Mouse (Mus musculus): ENCODE data around the gene Gm28635. TPM values are rescaled to one million over a fixed set of nuclear protein-coding genes. Genes with fewer than 3 reads are reported as not detected.
A peak's percentile ranks its signal among the peaks of the same experiment; 100 is the strongest.
"Not testable (repeated sequence)": the region's sequence is repeated elsewhere in the genome, so short reads cannot be mapped to it uniquely, and the experiment has no call there.

Gene Gm28635
- polyA plus RNA-seq, 1 experiment from 2014 or later: not detected

DNA sequence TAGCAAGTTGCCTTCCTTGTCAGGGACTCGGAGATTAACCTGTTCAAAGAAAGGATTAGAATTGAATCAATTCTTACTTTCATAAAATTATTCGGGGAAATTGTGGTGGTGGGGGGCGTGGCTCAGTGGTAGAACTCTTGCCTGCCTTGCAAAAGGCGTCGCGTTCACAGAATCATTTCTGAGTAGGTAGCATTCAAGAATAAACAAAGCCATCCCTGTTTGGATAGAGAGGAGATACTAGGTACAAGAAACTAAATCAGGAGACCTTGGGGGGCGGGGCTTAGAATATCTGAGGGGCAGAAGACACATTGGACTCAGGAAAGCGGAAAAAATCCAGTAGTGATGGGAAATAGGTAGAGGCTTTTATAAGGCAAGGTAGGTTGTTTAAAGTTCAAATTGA lies 1.2 kb upstream of the Gm28635 start, which contains the start of gene Tmx2:
Gene Tmx2 (minus strand): TSS at position 125 of the 400 bp plus-strand sequence.
- peaks cover 34% of the 10 kb centered on the region for H3K36me3 ChIP-seq
- peak within 1 kb of the TSS; percentile 99 for H3K4me3 ChIP-seq
- peak within 1 kb of the TSS; percentile 97 for H3K9ac ChIP-seq
- no peak for ATAC-seq (ENCODE audit: extremely low read depth, insufficient number of reproducible peaks, low FRiP score, low TSS enrichment)
- H3K4me1 ChIP-seq: peaks cover 33% of the 10 kb centered on the region
- peak within 1 kb of the TSS; percentile 86 for H3K4me2 ChIP-seq
- WGBS: 13% methylated on average over 8 of the region's 8 CpGs
- no peaks in the 10 kb centered on the region for H3K27me3 ChIP-seq (replicated peaks)
- no peaks in the 10 kb centered on the region for H3K9me3 ChIP-seq
- H3K27ac ChIP-seq (replicated peaks): peak within 1 kb of the TSS; percentile 77

DNA sequence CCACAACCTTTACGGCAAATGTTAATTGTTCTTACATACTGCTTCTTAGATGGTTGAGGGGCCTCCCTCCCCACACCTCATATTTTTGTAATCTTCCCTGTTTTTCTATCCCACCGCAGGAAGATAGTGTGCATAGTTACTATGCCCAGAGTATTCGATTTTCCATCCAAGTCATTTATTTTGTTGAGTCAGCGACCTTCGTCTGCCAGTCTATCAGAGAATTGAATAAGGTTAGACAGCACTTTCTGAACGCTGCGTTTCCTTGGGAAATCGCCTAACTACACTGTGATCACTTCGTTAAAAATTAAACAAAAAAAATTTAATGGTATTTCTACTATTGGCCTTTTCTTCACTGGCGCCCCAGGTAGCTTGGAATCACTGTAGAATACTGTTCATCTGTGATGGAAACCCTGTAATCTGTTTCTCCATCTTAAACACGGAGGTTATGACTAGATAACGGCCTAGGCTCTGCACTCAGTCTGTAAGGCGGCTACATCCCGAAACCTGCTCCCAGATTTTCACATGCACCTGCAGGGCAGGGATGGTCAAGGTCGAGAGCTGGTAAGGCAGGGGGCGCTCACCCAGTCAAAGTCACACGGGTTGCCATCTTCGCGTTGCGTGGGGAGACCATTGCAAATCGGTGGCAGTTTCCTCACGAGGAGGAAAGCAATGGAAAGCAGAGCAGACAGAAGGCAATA lies 422 bp downstream of the Gm28635 start:
- Histone ChIP-seq H3K27ac (replicated peaks) (peak overlapping the region; percentile 65), H3K4me2 (peak overlapping the region; percentile 81), H3K27me3 (replicated peaks) (no peaks in the 10 kb centered on the region), H3K9me3 (no peaks in the 10 kb centered on the region), H3K4me3 (peak overlapping the region; percentile 99), H3K4me1 (peaks cover 25% of the 10 kb centered on the region), H3K36me3 (peaks cover 49% of the 10 kb centered on the region), H3K9ac (peak overlapping the region; percentile 84)
- WGBS: 8% methylated on average over 22 of the region's 22 CpGs
- peak; percentile 7; the same call in 1 of the 2 replicates for ATAC-seq (ENCODE audit: extremely low read depth, insufficient number of reproducible peaks, low FRiP score, low TSS enrichment)

DNA sequence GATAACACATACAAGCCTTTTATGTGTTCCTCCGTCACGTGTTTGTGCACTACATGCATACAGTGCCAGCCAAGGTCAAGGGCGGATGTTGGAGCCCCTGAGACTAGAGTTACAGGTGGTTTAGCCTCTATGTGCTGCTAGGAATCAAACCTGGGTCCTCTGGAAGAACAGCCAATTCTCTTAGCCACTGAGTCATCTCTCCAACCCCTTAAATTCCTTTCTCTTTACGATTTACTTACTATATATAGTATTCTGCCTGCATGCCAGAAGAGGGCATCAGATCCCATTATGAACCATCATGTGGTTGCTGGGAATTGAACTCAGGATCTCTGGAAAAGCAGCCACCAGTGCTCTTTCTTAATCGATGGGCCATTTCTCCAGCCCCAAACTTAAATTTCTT lies 6.3 kb downstream of the Gm28635 start:
- Histone ChIP-seq H3K4me2 (peak overlapping the region; percentile 81; the same call in 1 of the 2 replicates), H3K27ac (replicated peaks) (peak overlapping the region; percentile 95; the same call in 1 of the 2 replicates), H3K4me1 (peaks cover 29% of the 10 kb centered on the region), H3K36me3 (peaks cover 57% of the 10 kb centered on the region)
- H3K4me3 ChIP-seq; H3K9me3 ChIP-seq; ATAC-seq (ENCODE audit: extremely low read depth, insufficient number of reproducible peaks, low FRiP score, low TSS enrichment); H3K9ac ChIP-seq; H3K27me3 ChIP-seq (replicated peaks): not testable (repeated sequence)
- WGBS: 63% methylated on average over 4 of the region's 5 CpGs

DNA sequence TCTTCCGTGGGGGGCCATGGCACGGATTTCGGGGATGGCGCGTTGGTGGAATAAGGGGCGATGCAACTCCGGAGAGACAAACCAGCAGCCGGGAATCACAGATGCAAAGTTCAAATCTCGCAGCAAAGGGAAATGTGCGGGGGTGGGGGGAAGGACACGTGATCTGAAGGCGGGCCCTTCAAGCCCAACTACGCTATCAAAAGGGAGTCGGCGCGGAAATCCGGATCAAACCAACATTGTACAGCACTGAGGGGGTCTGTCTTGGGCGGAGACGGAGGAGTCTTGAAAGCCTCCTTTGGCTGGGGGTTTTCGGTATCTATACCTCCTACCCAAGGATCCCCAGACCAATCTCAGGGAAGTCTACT lies 7.3 kb downstream of the Gm28635 start, which contains the start of gene Selenoh:
Gene Selenoh (minus strand): TSS at position 202 of the 365 bp plus-strand sequence.
- Histone ChIP-seq H3K4me2 (peak within 1 kb of the TSS; percentile 81), H3K36me3 (peaks cover 49% of the 10 kb centered on the region), H3K27ac (replicated peaks) (peak within 1 kb of the TSS; percentile 95), H3K27me3 (replicated peaks) (no peaks in the 10 kb centered on the region), H3K4me3 (peak within 1 kb of the TSS; percentile 96), H3K4me1 (peaks cover 22% of the 10 kb centered on the region), H3K9ac (peak within 1 kb of the TSS; percentile 98), H3K9me3 (no peaks in the 10 kb centered on the region)
- under 1% methylated on average over 20 of the region's 20 CpGs for WGBS
- peak; percentile 81 for ATAC-seq (ENCODE audit: extremely low read depth, insufficient number of reproducible peaks, low FRiP score, low TSS enrichment)

DNA sequence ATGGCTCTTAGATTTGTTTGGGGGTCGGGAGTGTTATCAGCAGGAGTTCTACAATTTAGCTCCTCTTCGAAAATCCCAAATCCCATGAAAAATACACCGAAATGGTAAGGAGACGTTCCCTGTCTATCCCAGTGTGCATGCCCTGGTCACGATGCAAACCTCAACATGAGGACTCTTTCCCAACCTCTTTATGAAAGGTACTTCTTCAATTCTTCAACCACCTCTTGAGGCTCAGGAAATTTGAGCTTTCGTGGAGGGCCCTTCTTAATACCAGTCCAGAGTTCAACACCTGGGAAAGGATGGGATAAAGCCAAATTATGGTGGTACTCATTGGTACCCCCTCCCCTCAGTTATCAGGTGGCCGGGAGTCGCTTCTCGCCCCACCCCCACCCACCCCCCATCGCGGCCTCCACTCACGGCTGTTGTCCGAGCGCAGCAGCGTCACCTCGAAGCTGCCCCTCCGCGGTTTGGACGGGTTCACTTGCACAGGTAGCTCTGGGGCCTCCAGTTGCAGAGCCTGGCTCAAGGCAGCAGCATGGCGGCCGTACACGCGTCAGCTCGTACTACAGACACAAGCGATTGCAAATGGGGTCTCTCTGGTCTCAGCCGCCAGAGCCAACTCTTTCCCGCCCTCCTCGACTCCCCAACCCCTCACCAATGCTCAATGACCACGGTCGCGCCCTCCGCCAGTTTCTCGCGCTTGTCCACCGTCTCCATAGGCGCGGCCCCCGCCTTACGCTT lies 7.8 kb downstream of the Gm28635 start:
- H3K4me2 ChIP-seq: peak overlapping the region; percentile 81
- H3K4me3 ChIP-seq: peak overlapping the region; percentile 96
- WGBS: 3% methylated on average over 39 of the region's 39 CpGs
- H3K36me3 ChIP-seq: peaks cover 43% of the 10 kb centered on the region
- H3K27ac ChIP-seq (replicated peaks): peak overlapping the region; percentile 95
- peaks cover 22% of the 10 kb centered on the region for H3K4me1 ChIP-seq
- H3K27me3 ChIP-seq (replicated peaks): no peaks in the 10 kb centered on the region
- ATAC-seq (ENCODE audit: extremely low read depth, insufficient number of reproducible peaks, low FRiP score, low TSS enrichment): peak; percentile 28; the same call in 1 of the 2 replicates
- peak overlapping the region; percentile 98 for H3K9ac ChIP-seq
- H3K9me3 ChIP-seq: no peaks in the 10 kb centered on the region

DNA sequence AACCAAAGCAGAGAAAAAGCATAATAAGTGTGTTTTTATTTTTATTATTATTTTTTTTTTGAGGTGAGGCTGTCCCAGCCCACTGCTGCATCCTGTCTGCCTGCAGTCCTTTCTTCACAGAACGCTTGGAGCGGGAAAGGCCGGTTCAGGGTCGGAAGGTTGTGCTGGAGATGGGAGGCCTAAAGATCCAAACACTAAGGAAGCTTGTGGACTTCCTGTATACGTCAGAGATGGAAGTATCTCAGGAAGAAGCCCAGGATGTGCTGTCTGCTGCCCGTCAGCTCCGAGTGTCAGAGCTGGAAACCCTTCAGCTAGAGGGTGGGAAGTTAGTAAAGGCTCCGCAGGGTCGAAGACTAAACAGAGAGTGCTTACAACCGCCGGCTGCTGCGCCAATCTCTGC lies 11.8 kb downstream of the Gm28635 start:
- no peaks in the 10 kb centered on the region for H3K9me3 ChIP-seq
- peak overlapping the region; percentile 73 for H3K27ac ChIP-seq (replicated peaks)
- H3K9ac ChIP-seq: 0 out of 2 replicates have a peak overlapping the region, but pooled peaks have one; percentile 44
- H3K4me2 ChIP-seq: 0 out of 2 replicates have a peak overlapping the region, but pooled peaks have one; percentile 18
- WGBS: 53% methylated on average over 12 of the region's 12 CpGs
- H3K4me3 ChIP-seq: no peak overlapping the region
- no peaks in the 10 kb centered on the region for H3K27me3 ChIP-seq (replicated peaks)
- peaks cover 17% of the 10 kb centered on the region for H3K36me3 ChIP-seq
- peaks cover 17% of the 10 kb centered on the region for H3K4me1 ChIP-seq
- ATAC-seq (ENCODE audit: extremely low read depth, insufficient number of reproducible peaks, low FRiP score, low TSS enrichment): no peak

DNA sequence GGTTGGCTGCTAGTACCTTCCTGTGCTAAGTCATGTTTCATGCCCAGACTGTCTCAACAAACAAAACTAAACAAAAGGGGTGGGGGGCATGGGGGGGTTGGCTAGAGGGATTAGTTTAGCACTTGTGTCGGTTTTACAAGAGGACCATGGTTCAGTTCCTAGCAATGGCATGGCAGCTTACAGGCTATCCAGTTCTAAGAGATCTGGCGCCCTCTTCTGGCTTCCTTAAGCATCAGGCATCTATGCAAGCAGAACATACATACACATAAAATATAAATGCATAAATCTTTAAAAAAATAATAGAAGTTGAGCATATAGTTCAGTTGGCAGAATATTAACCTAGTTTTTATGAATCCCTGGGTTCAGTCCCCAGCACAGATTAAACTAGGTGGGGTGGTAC lies 15.0 kb downstream of the Gm28635 start:
- Histone ChIP-seq H3K9ac (no peak overlapping the region), H3K27me3 (replicated peaks) (no peaks in the 10 kb centered on the region), H3K4me2 (no peak overlapping the region), H3K4me1 (peaks cover 4% of the 10 kb centered on the region; the same call in 1 of the 2 replicates), H3K9me3 (no peaks in the 10 kb centered on the region), H3K27ac (replicated peaks) (no peak overlapping the region), H3K36me3 (peaks cover 3% of the 10 kb centered on the region; the same call in 1 of the 2 replicates), H3K4me3 (no peak overlapping the region)
- no peak for ATAC-seq (ENCODE audit: extremely low read depth, insufficient number of reproducible peaks, low FRiP score, low TSS enrichment)
- 26% methylated on average over 2 of the region's 2 CpGs for WGBS

DNA sequence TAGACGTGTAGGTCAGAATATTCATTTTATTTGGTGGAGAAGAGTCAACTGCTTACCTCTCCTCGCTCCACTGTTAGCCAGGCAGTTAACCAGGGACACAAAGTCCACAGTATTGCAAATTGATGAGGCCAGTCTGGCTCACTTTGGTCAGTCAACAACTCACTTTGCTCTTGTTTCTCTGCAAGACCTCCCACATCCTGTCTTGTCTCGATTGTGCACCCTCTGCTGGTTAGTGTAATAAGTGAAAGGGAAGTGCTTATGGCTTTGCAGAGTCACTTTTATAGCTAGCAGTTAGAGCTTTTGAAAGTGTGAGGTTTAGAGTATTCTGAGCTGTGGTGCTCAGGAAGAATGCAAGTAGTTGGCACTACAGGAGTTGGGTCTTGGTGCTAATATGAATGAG lies 17.6 kb downstream of the Gm28635 start:
- Histone ChIP-seq H3K27ac (replicated peaks) (no peak overlapping the region), H3K36me3 (no peaks in the 10 kb centered on the region), H3K4me1 (no peaks in the 10 kb centered on the region), H3K9me3 (no peaks in the 10 kb centered on the region), H3K4me2 (no peak overlapping the region), H3K27me3 (replicated peaks) (no peaks in the 10 kb centered on the region), H3K9ac (no peak overlapping the region), H3K4me3 (no peak overlapping the region)
- ATAC-seq (ENCODE audit: extremely low read depth, insufficient number of reproducible peaks, low FRiP score, low TSS enrichment): no peak
- 57% methylated on average over 3 of the region's 3 CpGs for WGBS

DNA sequence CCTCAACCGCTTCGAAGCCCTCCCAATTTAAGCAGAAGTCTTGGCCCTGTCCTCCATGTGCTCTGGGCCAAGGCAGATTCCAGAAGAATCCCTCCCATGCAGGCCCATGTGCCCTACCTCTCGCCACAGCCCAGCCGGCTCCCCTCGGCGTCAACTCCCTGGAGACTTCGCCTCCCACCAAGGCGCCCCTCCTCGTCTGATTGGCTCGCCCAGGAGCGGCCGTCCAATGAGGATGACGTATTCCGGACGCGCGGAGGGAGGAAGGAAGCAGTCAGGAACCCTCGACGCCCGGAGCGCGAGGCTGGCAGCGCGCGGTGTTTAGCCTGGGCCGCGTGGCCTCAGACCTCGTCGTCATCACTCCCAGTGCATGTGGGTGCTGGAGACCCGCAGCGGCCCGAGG lies 19.0 kb downstream of the Gm28635 start, which contains the start of gene Btbd18:
Gene Btbd18 (plus strand): TSS at position 274 of the 400 bp plus-strand sequence.
- 88% methylated on average over 32 of the region's 32 CpGs for WGBS
- Histone ChIP-seq H3K27ac (replicated peaks) (no peak within 1 kb of the TSS), H3K4me3 (no peak within 1 kb of the TSS), H3K36me3 (no peaks in the 10 kb centered on the region), H3K4me1 (no peaks in the 10 kb centered on the region), H3K27me3 (replicated peaks) (no peaks in the 10 kb centered on the region), H3K4me2 (no peak within 1 kb of the TSS), H3K9me3 (no peaks in the 10 kb centered on the region), H3K9ac (no peak within 1 kb of the TSS)
- ATAC-seq (ENCODE audit: extremely low read depth, insufficient number of reproducible peaks, low FRiP score, low TSS enrichment): no peak; the same call in 1 of the 2 replicates

DNA sequence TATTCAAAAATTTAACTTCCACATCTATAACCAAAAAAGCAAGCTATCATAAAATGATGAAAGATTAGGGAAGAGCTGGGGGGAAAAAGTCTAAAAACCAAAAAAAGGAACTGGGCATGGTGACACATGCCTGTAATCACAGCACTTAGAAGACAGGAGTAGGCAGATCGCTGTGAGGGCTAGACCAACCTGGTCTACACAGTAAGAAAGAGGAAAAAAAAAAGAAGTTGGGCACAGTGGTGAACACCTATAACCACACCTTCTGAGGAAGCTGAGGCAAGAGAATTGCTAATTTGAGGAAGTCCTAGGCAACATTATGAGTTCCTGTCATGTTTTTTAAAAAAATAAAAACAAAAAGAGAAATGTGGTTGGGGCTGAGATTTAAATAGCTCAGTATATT lies 22.0 kb downstream of the Gm28635 start:
- Histone ChIP-seq H3K4me3 (no peak overlapping the region), H3K4me2 (no peak overlapping the region), H3K27ac (replicated peaks) (no peak overlapping the region), H3K9me3 (no peaks in the 10 kb centered on the region), H3K9ac (no peak overlapping the region), H3K36me3 (no peaks in the 10 kb centered on the region), H3K4me1 (no peaks in the 10 kb centered on the region), H3K27me3 (replicated peaks) (no peaks in the 10 kb centered on the region)
- ATAC-seq (ENCODE audit: extremely low read depth, insufficient number of reproducible peaks, low FRiP score, low TSS enrichment): no peak
- 44% methylated on average over 1 of the region's 1 CpGs for WGBS

DNA sequence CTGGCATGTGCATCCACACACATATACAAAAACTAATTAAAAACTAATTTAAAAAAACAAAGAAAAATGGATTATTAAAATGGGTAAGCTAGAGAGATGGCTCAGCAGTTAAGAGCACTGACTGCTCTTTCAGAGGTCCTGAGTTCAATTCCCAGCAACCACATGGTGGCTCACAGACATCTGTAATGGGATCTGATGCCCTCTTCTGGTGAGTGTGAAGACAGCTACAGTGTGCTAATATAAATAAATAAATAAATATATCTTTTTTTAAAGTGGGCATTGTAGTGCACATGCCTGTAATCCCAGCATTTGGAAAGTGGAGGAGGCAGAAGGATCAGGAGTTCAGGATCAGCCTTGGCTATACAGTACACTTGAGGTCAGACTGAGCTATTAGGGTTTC lies 24.5 kb downstream of the Gm28635 start:
- Histone ChIP-seq H3K27ac (replicated peaks) (no peak overlapping the region), H3K27me3 (replicated peaks) (no peaks in the 10 kb centered on the region), H3K4me1 (no peaks in the 10 kb centered on the region), H3K9ac (no peak overlapping the region), H3K4me2 (no peak overlapping the region), H3K9me3 (no peaks in the 10 kb centered on the region), H3K36me3 (no peaks in the 10 kb centered on the region), H3K4me3 (no peak overlapping the region)
- ATAC-seq (ENCODE audit: extremely low read depth, insufficient number of reproducible peaks, low FRiP score, low TSS enrichment): no peak
